In the genomic region with DNA sequence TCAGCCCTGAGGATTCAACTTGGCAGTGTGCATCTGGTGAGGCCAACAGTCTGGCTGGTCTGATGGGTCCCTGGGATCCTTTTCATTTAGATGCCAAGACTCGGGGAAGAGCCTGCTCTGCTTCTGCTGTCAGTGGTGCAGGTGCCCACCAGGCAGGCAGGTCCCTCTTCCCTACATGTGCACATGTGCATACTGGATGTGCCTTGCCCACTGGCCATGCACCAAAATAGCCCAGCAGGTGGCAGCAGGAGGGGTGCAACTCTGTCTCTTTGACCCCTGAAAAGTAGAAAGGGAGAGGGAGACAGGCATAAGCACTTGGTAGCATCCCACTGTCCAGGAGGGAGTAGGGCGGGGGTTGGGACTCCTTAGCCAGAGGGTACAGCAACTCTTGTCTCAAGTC, we compare ENCODE assay signal across 10 mouse cellular contexts.
A peak's percentile ranks its signal among the peaks of the same experiment; 100 is the strongest.
DNase-seq lines count a peak whose midpoint lies in the region; ATAC-seq and TF ChIP-seq lines count a peak whose summit lies in the region.
"Had no signal": no experiment of that assay in that cellular context is flagged by ENCODE, and none has a peak within 500 bp of the region (broad histone marks: within the 10 kb centered on the region; RNA-seq: fewer than 3 reads in every experiment).

No protein-coding gene starts in this region.

- H3K4me3 ChIP-seq in kidney, adult 2 months (ENCODE audit: insufficient read depth, low read depth, low read length) = no peak overlapping the region
- no peak overlapping the region for H3K4me3 ChIP-seq in midbrain, embryonic 11.5 days (ENCODE audit: low read depth, low read length)
- H3K4me3 ChIP-seq: forebrain, embryonic 12.5 days; megakaryocyte, embryonic 14.5 days had no signal

- H3K4me1 ChIP-seq in kidney, adult 2 months (ENCODE audit: control insufficient read depth, insufficient read depth, low read length) = peaks cover 2% of the 10 kb centered on the region; the same call in 1 of the 2 replicates
- no peaks in the 10 kb centered on the region for H3K4me1 ChIP-seq in midbrain, embryonic 11.5 days (ENCODE audit: control insufficient read depth, insufficient read depth, low read length)
- H3K4me1 ChIP-seq: forebrain, embryonic 12.5 days had no signal

- 90% methylated on average over 2 of the region's 2 CpGs for WGBS in kidney, adult 2 months
- 90% methylated on average over 2 of the region's 2 CpGs for WGBS in midbrain, embryonic 11.5 days

- TF ChIP-seq POLR2A in kidney, adult 2 months (IDR thresholded peaks at IDR 0.05; ENCODE audit: low read depth, low read length) = no peak

- DNase-seq in CD4-positive, CD25-positive, alpha-beta regulatory T cell, adult 2 months (ENCODE audit: low read depth, low spot score) = peak; percentile 21
- no peak for DNase-seq in kidney, adult 2 months
- no peak for DNase-seq in kidney, adult 18-20 months
- DNase-seq in B cell, adult 2 months = peak; percentile 35 to 45
- no peak for DNase-seq in midbrain, embryonic 11.5 days (ENCODE audit: low spot score, missing footprints)
- DNase-seq in layer of hippocampus, adult 18-20 months (ENCODE audit: low spot score in 2 of 2) = no peak

- no peaks in the 10 kb centered on the region for H3K9me3 ChIP-seq in midbrain, embryonic 11.5 days (ENCODE audit: control insufficient read depth, low read length)
- H3K9me3 ChIP-seq: forebrain, embryonic 12.5 days; megakaryocyte, embryonic 14.5 days had no signal

- no peaks in the 10 kb centered on the region for H3K36me3 ChIP-seq in kidney, adult 2 months (ENCODE audit: control insufficient read depth, insufficient read depth, low read length)
- no peaks in the 10 kb centered on the region for H3K36me3 ChIP-seq in midbrain, embryonic 11.5 days (ENCODE audit: control insufficient read depth, insufficient read depth, low read length)
- H3K36me3 ChIP-seq: forebrain, embryonic 12.5 days had no signal

- H3K27ac ChIP-seq in kidney, adult 2 months (ENCODE audit: insufficient read depth, low read depth, low read length) = no peak overlapping the region
- no peak overlapping the region for H3K27ac ChIP-seq in midbrain, embryonic 11.5 days (ENCODE audit: low read depth, low read length)
- H3K27ac ChIP-seq: forebrain, embryonic 12.5 days had no signal

- no peak for ATAC-seq in CD4-positive, CD25-positive, alpha-beta regulatory T cell, adult 4 months
- ATAC-seq in megakaryocyte progenitor cell, adult 5-6 weeks (replicated peaks; ENCODE audit: poor library complexity) = peak; percentile 70
- ATAC-seq in midbrain, embryonic 11.5 days (ENCODE audit: low FRiP score) = no peak

- peak; percentile 31 for TF ChIP-seq CTCF in kidney, adult 2 months (conservative IDR thresholded peaks at IDR 0.05; ENCODE audit: insufficient read depth, insufficient read length, low read depth, low read length)

- no peaks in the 10 kb centered on the region for H3K27me3 ChIP-seq in kidney, adult 2 months (replicated peaks; ENCODE audit: control insufficient read depth, insufficient read depth, low read length)
- H3K27me3 ChIP-seq in midbrain, embryonic 11.5 days (ENCODE audit: control insufficient read depth, insufficient read depth, low read length) = no peaks in the 10 kb centered on the region
- H3K27me3 ChIP-seq: forebrain, embryonic 12.5 days had no signal

- H3K4me2 ChIP-seq in midbrain, embryonic 11.5 days = no peak overlapping the region
- H3K4me2 ChIP-seq: forebrain, embryonic 12.5 days had no signal

- H3K9ac ChIP-seq in midbrain, embryonic 11.5 days (ENCODE audit: low read length) = no peak overlapping the region
- H3K9ac ChIP-seq: forebrain, embryonic 12.5 days had no signal

Comparison
In these comparisons a context has a peak if more than half of its experiments do, and no peak if none do; other contexts are left out.
1. DNase-seq: peak in CD4-positive, CD25-positive, alpha-beta regulatory T cell, adult 2 months (single experiment) and B cell, adult 2 months (2 of 2); none in kidney, adult 2 months (single experiment), kidney, adult 18-20 months (single experiment), midbrain, embryonic 11.5 days (single experiment) and layer of hippocampus, adult 18-20 months (0 of 2).